Comparison of ENCODE assay signal across 14 mouse cellular contexts in the genomic region with DNA sequence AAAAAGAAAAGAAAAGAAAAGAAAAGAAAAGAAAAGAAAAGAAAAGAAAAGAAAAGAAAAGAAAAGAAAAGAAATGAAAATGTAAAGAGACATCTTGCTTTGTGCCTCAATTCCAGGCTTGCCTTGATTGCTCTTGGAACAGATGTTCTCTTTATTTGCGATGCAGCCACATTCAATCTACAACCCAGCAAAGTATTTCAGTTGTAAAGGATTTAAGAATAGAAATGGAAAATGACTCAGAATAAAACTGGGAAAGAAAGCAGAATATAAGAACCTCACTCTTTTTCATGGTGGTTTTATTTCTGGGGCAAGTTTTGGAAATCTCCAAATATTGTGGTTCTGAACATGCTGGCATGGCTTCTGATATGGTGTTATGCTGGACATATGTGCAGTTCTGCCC.
"Had no signal": no experiment of that assay in that cellular context is flagged by ENCODE, and none has a peak within 500 bp of the region (broad histone marks: within the 10 kb centered on the region; RNA-seq: fewer than 3 reads in every experiment).

No protein-coding gene starts in this region.

- DNase-seq: gastrocnemius, postnatal 14 days; gastrocnemius, postnatal 36 days; heart, adult 11 months; heart, adult 2 months; heart, postnatal 14 days; heart, postnatal 36 days; kidney, adult 11 months; kidney, adult 2 months; kidney, adult 9 months; kidney, postnatal 25 days; kidney, postnatal 4 days; layer of hippocampus, adult 9-11 months; layer of hippocampus, postnatal 36 days; left cerebral cortex, postnatal 4 days had no signal
